Mouse (Mus musculus) WW6 (cell line): Measurements from ENCODE around the gene Ier3.
"Not testable (repeated sequence)": the region's sequence is repeated elsewhere in the genome, so short reads cannot be mapped to it uniquely, and the experiment has no call there.

ENCODE experiments used
- DNase-seq: peaks from one replicate; pipeline ENCODE4 v3.0.0-alpha.2; 2013; ENCODE audit warnings: low read depth, low spot score

Gene Ier3

GRCm38 (mm10) chr17:35835424-35836140, 14.1 kb downstream of the Ier3 start:
- no peak for DNase-seq

- no peak for DNase-seq
Observed at GRCm38 (mm10) chr17:35836178-35836965, 14.9 kb downstream of the Ier3 start.

DNA sequence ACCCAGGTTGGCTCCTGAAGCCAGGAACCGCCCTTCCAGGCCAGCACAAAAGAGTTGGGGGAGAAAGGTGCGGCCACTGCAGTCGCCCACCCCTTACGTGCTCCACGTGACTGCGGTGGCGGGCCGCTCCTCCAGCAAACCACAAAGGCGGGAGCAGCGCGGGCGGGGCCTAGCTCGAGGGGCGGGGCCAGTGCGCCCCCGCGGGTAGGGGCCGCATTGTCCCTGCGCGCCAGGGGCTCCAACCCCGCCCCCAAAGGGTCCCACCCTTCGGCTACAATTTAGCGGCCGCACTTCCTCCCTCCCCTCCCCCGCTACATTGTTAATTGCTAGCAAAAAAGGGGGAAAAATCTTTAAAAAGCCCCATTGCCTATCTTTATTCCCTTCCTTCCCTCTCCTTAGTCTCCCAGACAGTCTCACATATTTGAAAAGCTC, 15.5 kb downstream of the Ier3 start:
- DNase-seq, result peak; percentile 79

GRCm38 (mm10) chr17:35837487-35837886, 16.0 kb downstream of the Ier3 start:
- no peak for DNase-seq

- peak; percentile 84 for DNase-seq
Observed at GRCm38 (mm10) chr17:35838122-35838544, 16.6 kb downstream of the Ier3 start, which contains the start of gene Tubb5. TSS of gene Tubb5 (minus strand) at chr17:35838306.

DNA sequence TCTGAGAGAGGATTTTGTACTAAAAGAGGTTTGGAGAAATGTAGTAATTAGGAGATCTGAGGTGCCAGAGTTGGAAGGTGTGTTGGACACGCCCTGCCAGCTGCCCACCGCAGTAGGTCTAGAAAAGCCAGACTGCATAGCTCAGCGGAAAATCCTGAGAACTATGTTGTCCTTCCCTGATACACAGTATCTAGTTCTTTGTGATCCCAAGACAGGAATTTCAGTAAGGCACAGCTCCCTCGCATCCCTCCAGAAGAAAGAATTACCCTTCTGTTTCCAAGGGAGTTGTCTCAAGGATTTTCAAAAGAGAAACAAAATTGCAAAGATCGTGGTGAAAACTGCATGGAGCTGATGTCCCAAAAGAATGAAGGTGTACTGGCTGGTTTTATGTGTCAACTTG, 17.1 kb downstream of the Ier3 start:
- DNase-seq, result no peak

GRCm38 (mm10) chr17:35839002-35839401, 17.5 kb downstream of the Ier3 start:
- not testable (repeated sequence) for DNase-seq

GRCm38 (mm10) chr17:35840561-35840960, 19.1 kb downstream of the Ier3 start:
- no peak for DNase-seq

DNA sequence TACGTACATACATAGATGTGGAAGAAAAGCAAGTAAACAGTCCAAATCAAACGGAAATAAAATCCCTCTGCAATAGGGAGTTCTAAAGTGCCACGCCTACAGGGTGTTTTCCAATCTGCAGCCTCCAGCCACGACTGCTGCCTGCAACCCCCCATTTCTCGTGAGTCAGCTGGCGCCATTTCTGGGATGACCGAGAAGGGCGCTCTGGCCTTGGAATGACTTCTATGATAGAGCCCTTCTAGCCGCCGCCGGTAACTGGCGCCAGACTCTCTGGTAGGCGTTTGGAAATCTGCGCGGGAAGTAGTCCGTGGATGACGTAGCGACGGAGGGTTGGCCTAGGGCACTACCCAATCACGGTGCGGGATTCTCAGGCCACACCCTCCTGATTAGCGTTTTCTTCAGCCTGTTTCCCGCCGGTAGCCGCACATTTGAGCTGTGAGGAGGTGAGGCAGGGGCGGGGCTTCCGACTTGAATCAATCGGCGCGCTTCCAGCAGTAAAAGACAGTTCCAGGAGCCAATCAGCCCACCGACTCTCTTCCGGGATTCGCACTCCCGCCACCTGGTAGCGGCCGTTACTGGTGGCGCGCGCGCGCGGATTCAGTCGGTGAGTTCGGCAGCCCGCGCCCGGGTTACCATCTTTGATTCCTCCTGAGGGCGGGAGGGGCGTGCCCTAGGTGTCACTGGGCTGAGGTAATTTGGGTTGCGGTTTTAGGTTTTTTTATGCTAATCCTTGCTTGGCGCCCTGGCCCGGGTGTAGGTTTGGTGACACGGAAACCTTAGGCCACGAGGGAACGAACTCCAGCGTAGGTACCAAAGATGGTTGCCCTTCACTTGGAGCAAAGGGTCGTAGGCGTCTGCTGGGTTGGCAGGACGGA, 19.8 kb downstream of the Ier3 start, which contains the start of gene Mdc1:
TSS of gene Mdc1 (plus strand) at position 440 of the 875 bp plus-strand sequence.
- peak; percentile 98 for DNase-seq

GRCm38 (mm10) chr17:35842006-35842405, 20.5 kb downstream of the Ier3 start:
- no peak for DNase-seq

DNA sequence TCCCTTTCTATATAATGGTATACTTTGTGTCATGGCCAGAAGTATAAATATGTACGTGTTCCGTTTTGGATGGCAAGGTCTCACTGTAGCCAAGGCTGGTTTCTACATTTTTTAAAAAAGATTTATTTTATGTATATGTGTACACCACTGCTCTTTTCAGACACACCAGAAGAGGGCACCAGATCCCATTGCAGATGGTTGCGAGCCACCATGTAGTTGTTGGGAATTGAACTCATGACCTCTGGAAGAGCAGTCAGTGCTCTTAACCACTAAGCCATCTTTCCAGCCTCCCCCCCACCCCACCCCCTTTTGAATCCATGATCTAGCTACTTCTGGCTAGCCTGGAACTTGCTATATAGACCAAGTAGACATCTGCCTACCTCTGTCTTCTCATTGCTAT, 22.0 kb downstream of the Ier3 start:
- no peak for DNase-seq

DNA sequence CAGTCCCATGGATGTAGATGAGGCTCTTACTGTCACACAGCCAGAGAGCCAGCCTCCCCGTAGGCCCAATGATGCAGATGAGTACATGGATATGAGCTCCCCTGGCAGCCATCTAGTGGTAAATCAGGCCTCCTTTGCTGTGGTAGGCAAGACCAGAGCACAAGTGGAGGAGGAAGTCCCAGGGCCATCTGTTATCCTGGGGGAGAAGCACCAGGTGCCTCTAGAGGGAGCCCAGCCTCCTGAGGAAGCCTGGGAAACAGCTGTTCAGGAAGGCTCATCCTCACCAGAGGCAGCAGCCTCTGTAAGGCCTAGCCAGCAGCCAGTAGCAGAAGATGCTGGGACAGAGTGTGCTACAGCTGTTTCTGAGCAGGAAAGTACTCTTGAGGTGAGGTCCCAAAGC, 26.6 kb downstream of the Ier3 start:
- DNase-seq, result no peak

DNA sequence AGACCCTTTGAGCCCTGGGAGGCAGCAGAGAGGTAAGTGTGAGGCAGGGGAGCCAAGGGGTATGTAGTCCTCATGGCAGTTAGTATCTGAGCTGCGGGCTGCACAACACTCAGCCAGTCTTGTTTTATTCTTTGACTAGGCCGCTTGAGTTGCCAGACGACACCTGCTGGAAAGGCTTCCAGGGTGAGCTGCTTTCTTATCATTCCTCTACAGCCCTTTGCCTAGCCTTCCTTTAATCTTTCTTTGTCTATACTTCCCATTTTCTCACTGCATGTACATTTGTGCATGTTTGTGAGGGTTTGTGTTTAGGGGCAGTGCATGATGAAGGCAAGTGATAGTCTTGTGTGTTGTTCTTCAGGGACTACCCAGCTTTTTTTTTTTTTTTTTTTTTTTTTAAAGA, 29.5 kb downstream of the Ier3 start:
- no peak for DNase-seq

DNA sequence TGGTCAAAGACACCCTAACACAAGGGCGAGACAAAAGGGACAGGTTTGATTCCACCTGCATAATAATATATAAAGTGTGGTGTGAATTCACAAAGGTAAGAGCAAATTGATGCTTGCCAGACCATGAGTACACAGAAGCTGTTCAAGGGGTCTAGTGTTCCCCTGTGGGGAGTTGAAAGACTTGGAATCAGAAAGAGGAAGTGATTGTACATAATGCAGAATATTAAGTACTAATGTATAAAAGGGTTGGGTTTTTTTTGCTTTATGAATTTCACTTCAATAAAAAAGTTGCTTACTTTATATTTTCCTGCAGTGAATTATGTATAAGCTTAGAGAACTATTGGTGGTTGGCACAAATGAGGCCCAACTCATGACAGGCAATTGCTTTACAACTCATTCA, 37.9 kb downstream of the Ier3 start:
- no peak for DNase-seq

DNA sequence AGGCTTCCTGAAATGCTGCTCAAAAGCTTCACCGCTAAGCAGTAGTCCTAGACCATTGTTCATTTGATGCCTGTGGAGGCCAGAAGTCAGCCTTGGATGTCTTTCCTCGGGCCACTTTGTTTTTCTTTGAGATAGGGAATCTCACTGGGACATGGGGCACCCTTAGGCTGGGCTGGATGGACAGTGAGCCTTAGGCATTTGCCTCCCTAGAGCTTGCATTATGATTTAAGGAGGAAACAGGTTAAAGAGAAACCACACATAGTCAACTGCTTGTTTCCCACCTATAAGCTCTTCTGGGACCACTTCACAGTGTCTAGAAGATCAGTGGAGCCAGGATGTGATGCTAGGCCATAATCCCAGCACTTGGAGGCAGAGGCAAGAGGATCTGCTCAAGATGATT, 38.4 kb downstream of the Ier3 start:
- no peak for DNase-seq

GRCm38 (mm10) chr17:35860831-35861197, 39.3 kb downstream of the Ier3 start:
- DNase-seq, result no peak

DNA sequence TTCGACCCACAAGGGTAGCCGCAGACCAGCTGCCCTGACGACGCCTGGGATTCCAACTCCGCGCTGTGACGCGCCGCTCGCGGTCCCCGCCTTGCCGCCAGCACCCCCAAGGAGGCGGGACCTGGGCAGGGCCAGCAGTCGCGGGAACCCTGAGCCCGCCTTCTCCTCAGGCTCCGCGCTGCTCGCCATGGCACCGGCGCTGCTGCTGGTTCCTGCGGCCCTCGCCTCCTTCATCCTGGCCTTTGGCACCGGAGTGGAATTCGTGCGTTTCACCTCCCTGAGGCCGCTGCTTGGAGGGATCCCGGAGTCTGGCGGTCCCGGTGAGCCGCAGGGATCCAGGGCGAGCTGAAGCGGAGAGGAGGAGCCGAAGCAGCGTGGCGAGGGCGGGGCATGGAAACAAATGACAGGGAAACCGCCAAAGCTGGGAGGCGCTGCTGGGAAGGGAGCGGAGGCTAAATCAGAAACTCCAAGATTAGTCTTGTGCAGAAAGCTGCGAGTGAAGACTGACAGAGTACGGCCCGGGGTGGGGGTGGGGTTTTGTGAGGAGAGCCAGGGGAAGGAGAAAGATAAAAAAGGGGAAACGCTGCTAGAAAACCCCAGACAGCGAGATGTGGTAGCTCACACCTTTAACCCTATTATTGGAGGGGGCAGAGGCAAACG, 39.8 kb downstream of the Ier3 start, which contains the start of gene Nrm:
TSS of gene Nrm (plus strand) at position 121 of the 660 bp plus-strand sequence.
- no peak for DNase-seq

GRCm38 (mm10) chr17:35864832-35865353, 43.4 kb downstream of the Ier3 start:
- DNase-seq, result no peak

- no peak for DNase-seq
Observed at GRCm38 (mm10) chr17:35865481-35866280, 44.2 kb downstream of the Ier3 start, which contains the start of gene Ppp1r18. TSS of gene Ppp1r18 (plus strand) at chr17:35865593.

DNA sequence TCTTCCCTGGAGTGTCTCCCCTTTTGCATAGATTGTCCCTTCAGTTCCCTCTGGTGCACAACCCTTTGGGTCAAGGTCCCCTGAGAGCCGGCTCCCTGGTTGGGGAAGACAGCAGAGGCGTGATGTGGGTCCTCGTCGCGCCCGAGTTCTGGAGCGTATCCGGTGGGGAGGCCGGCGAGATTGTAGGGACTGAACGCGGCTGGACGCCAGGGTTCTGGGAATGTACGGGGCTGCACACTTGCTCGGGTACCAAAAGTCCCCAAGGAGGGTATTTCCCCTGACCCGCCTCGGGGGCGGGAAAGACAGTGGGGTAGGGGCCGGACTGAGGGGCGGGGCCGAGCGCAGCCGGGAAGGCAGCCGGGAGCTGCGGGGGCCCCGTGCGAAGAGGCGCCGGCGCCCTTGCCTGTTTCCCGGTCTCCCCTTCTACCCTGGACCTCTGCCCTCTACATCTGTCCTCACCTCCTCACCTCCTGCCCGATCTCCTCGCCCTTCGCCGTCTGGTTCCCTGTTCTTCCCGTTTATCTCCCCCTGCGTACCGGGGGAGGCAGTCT, 44.9 kb downstream of the Ier3 start:
- no peak for DNase-seq
